Mouse (Mus musculus) T-helper 1 cell (primary cell): ENCODE results near the gene Sstr4.

Source experiments
- in situ Hi-C: fragments of 300-600 bp; cut with MboI, MseI; formaldehyde crosslinking; loops from one replicate; pipeline ENCODE4 v1.15.1; 2025; ENCODE audit warnings: high pct_unique_total_duplicates

The Sstr4 gene

DNA sequence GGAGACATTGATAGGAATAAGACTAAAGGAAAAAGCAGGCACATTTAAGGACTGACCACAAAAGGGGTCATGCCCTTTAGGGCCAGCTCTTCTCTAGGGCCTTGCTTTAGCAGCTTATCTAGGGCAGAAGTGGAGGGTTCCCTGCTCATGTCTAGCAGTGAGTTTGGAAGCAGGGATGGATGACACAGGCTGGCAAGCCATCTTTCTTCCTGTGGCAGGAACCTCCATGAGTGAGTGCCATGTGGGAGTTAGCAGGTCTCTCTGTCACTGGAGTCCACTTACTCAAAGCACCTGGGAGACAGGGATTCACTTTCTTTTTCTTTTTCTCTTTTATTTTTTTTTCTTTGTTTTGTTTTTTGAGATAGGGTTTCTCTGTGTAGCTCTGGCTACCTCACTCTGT lies 1.3 kb upstream of the Sstr4 start:
- in situ Hi-C loops = no loop called here

DNA sequence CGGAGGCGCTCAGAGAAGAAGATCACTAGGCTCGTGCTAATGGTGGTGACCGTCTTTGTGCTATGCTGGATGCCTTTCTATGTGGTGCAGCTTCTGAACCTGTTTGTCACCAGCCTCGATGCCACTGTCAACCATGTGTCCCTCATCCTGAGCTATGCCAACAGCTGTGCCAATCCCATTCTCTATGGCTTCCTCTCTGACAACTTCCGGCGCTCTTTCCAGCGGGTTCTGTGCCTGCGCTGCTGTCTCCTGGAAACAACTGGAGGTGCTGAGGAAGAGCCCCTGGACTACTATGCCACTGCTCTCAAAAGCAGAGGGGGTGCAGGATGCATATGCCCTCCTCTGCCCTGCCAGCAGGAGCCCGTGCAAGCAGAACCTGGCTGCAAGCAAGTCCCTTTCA lies 1.1 kb downstream of the Sstr4 start:
- in situ Hi-C loops = no loop called here

DNA sequence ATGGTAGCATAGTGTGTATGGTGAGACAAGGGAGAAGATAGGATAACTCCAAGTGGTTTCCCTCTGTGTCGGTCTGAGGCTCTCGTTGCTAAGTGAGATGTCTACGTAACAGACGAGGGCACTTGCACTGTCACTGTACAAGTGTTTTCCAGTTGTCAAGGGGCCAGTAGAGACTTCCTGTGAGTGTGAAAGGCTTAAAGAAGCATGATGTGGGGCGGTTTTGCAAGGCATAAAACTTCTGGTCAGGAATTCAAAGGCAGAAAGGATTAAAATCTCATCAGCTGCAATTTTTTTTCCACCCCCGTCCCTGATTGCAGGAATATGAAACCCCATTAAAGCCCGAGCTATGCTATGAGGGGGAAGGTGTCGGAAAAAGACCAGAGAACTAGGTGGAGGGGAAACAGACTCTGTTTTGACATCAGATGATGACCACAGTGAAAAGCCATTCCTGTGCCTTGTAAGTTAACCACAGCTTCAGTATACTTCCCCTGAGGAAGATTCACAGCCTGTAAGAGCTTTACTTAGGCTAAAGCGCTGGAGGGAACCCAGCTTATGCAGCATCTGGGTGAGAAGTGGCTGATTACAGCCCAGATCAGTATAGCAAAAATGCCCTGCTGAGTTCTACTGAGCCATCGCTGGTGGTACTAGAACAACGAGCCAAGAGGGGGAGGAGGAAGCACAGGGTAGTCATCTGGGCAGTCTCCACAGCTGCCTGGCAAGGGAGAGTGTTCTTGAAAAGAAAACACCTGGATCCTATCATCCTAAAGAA lies 2.1 kb downstream of the Sstr4 start:
- in situ Hi-C loops = no loop called here

DNA sequence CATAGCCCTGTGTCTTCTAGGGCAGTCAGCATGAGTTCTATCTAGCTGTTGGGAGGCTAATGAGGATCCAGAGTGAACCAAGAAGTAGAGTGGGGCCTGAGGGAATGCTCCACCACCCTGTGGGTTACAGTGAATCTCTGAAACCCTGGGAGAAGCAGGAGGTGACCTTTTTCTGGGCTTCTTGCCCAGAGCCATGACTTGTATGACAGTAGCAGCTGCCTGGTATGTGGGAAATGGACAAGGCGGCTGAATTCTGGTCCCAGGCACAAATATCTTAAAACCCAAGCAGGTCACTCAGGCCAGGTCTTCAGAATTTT lies 2.6 kb downstream of the Sstr4 start:
- in situ Hi-C loops = no loop called here

DNA sequence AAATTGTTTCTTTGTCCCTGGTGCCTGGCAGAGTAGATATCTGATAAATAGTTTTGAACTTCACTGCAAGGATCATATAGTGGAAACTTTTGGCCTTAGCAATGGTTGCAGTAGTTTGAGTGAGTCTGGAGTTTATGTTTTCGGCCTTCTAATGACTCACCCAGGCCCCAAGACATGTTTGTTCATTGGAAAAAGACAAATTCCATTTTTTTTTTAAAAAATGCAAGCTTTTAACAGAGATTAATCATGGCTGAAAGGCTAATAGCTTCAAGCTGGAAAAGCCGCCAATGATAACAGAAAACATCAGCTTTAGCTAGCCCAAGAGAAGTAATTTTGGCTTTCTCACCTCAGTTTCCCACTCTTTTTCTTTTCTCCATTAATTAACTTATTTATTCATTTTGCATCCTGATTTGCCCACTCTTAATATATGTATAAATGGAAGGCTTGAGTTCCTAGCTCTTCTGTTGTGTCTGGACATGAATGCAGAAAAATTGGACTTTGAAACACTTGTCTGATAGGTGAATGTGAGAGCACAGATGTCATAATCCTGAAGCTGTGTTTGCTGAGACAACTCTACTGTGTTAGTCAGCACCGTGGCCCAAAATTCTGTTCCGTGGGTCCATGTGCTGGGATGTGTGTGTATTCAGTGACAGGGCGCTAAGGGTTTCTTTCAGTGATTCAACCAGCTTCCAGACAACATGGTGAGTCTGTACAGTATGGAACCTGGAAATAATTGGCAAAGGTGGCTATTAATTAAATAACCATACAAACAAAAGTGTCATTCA lies 3.9 kb downstream of the Sstr4 start:
- in situ Hi-C loops = no loop called here

DNA sequence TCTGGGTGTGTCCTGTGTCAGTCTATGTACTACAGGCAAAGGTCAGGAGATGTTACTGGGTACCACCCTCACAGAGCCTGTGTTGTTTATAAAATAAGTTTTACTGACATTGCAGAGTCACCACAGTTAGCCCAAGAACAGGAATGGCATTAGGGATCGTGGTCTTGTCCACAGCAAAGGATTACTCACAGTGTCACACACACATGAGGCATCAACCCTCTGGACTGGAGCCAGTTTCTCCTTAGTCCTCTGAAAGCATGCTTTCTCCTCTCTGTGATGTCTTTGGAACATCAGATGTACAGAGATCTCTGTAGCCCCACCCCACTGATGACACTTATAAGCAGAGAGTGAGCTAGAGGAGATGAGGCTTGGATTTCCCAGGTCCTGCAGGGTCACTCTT lies 7.1 kb downstream of the Sstr4 start:
- in situ Hi-C loops = no loop called here

DNA sequence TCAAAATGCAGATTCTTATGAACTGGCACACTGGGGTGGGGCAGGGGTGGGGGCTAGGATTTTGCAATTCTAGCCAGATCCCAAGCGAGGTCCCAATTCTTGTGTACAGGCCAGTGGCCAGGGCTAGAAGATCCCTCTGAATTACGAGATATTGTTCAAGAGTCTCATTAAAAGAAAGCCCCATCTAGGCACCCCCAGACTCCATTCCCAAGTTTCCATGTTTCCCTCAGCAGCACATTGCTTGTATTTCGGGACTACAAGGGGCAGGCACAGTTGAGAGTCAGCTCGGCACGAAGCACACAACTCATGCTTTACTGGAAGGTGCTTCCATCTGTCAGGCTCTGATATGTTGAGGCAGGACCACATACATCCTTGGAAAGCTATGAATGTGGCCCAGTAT lies 9.8 kb downstream of the Sstr4 start:
- in situ Hi-C loops = no loop called here

DNA sequence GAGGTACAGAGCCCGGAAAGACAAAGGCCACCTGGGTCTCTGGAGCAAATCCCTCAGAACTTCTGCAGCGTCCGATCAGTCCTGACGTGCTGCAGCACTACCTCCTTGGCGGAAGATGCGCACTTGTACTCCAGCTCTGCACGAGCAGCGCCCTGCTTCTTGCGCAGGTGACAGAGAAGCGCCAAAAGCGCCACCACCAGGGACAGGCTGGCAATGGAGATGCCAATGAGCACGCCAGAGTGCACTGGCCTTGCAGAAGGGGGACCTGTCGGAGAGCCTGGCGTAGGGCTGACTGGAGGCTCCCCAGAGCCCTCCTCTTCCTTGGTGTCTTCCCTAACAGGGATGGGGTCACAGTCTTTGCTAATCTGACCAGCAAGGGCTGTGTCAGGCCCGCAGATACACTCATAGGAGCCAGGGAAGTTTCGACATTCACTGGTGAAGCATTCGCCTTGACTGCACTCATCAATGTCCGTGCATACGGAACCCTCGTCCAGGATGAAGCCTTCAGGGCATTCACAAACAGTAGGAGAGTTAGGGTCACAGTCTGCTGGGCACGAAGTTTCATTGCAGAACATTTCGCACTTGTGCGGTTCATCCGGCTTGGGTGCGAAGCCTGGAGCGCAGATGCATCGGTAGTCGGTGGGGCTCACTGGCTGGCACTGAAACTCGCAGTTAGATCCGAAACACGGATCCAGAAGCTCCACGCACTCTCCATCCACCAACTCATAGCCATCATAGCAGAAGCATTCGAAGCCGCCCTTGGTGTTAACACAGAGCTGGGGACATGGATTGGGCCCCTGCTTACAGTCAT lies 11.2 kb downstream of the Sstr4 start:
- in situ Hi-C loops = no loop called here

DNA sequence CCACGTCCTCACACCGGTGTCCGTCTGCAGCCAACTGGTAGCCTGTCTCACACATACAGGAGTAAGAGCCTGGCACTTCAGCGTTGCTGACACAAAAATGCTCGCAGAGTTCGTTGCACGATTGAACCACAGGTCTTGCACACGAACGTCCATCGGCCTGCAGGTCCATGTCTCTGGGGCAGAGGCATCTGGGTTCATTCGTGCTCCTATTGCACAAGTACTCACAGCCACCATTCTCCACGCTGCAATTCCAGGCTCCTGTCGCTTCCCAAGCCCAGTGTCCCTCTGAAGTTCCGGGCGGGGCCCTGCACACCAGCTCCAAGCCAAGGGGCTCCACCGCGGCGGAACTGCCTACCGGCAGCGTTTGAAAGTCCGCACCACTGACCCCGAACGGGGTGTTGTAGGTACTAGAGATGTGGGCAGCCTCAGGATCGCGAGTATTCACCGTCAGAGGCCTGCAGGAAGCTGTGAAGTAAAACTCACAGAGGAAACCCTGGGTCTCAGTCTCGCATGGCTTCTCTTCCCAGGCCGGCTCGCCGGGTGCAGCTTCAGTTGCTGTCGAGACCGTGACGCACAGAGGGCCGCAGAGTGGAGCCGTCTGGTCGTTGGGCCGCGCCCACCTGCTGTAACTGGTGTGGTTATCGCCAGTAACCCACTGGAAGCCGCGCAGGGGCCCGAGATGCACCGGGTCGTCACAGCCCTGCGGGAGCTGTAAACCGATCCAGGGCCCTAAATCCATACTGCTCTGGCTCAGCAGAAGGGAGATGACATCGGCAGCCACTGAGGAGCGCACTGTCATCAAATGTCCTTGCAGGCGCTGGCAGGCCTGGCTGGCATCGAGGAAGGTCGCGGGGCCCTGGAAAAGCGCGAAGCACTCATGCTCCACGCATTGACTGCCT lies 12.1 kb downstream of the Sstr4 start:
- in situ Hi-C loops = no loop called here

DNA sequence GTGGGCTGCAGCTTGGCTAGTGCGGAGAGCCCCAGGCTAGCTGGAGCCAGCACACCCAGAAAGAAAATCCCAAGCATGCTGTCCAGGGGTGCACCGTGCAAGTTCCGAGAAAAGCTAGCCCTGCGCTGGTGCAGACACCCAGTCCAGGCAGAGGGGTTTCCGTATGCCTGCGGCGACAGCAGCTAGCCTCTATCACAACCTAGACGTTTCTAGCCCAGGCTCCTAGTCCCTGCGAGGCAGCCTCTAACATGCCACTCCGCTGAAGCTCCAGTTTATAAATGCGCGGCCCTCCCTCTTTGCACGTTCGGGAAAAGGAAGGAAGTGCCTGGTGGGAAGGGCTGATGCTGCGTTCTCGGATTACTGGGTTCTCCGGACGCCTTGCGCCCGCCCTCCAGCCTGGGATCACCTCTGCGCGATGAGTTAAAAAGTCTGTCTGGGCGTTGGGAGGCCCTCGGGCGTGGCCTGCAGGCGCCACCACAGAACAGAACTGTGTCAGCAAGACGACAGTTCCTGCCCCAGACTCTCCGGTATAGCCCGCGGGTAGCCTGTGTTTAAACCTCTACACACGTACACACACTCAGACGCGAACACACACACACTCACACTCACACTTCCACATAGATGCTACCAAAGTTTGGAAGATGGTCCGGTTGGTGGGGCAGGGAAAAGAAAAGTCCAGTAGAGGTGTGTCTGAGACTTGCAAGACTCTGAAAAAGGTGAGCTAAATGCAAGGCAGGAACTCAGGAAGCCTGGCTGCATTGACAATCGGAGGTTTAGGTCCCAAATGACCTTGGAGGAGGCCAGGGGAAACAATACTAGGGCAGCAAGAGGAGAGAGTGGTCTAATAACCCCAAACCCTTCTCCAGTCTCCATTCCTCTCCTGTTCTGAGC lies 13.0 kb downstream of the Sstr4 start, which contains the start of gene Thbd:
Thbd (minus strand) TSS at position 319 of the 891 bp plus-strand sequence.
- in situ Hi-C loops = no loop called here

DNA sequence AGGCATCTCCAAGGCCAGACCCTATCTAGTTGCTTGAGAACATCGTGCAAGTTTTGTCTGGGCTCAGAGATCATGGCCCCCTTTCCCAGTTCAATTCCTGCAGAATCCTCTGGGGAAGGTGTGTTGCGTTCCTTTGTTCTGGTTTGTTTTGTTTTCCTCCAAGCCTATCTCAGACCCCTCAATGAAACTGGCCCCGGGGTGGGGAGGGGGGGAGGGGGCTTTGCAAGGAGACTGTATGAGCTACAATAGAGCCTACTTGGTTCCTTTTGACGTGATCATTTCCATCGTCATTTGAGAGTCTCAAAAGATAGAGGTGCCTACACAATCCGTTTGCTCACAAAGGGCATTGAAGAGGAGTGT lies 13.6 kb downstream of the Sstr4 start:
- in situ Hi-C loops = no loop called here

DNA sequence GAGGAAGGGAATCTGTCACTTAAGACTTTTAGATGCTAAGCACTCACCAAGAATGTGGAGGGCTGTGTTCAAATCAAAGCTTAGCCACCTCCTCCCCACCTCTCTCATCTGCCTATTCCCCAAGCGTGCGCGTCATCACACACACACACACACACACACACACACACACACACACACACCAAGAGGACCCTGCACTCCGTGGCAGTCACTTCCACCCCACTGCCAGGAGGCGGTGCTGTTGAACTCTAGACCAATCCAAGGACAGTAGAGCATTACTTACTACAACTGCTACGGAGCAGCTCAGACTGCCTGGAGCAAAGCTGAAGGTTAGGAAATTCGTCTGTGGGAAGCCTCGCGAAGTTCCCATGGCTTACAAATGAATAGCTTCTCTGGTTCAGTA lies 14.0 kb downstream of the Sstr4 start:
- in situ Hi-C loops = no loop called here

DNA sequence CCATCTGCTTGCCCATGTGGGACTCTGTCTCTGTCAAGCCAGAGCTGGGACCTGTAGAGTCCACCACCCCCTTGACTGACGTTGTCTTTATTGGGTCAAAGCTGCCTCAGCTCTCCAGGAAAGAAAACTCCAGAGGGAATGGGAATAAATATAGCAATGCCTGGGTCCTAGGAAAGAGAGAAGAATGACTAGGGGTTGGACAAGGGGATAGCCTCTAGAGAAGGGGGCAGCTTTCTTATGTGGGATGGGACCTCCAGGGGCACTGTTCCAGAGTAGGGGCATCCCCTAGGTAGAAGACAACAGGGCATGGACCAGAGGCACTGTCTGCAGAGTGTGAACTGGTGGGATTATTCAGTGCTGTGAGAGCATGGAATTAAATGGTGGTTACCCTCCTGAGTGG lies 14.7 kb downstream of the Sstr4 start:
- in situ Hi-C loops = no loop called here

DNA sequence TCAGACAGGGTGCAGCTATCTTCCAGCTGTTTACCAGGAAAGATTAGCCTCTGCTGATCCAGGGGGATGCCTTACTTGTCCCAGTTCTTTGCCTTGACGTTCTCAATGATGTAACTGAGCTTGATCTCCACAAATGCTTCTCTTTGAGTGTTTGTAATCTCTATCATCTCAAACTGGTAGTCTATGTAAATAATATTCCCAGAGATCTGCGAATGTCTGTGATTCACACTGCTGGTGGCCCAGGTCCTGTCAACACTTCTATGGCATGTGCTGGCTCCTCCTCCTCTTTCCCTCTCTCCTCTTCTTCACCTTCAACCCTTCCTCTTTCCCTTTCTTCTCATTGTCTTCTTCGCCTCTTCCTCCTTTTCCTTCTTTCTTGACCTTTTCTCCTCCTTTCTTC lies 24.0 kb downstream of the Sstr4 start:
- in situ Hi-C loops = no loop called here

DNA sequence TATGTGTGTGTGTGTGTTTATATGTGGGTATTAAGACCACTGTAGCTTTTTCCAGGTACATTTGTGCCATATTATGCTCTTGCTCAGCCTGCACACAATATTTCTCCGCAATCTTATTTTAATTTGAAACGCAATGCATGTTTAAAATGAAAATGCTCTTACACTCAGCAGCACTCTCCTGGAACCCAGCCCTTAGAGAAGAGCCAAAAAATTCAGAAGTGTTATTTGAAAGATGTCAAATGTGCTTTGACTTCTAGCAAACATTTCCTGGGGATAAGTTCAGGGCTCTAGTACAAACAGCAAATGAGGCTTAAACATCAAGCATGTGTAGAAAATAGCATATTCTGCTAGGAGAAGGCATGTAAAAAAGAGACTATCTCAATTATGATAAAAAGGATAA lies 24.6 kb downstream of the Sstr4 start:
- in situ Hi-C loops = no loop called here

DNA sequence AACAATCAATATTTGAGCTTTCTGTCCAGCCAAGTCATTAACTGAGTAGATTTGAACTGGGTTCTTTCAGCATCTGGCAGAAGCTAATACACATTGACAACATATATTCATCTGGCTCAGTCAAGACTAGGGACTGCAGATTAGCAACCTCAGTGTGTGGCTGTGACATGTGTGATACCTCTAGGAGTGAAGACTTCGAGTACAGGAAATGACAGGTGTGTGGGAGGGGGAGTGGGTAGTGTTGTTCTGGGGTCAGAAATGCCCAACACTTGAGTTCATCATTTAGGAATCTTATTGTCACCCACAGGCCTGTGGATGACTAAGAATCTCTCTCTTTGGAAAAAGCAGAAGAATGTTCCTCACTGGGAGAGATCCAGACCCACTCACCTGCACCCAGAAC lies 26.0 kb downstream of the Sstr4 start:
- in situ Hi-C loops = no loop called here

DNA sequence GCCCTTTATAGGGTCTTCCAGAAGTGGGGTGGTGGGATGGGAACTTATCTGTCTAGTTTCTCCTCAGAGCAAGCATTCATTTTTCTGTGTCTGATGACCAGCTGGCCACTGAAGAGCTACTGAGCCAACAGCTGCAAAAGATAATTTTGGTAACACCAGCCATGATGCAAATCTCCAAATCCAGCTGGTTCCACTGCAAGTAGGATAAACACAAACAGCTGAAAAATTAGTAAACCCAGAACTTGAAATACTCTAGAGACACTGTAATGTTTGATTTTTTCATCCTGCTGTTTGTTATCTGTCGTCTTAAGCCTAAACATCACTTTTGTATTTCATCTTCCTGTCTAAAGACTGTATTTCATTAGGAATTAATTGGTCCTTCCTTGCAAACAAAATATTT lies 26.6 kb downstream of the Sstr4 start:
- in situ Hi-C loops = no loop called here

DNA sequence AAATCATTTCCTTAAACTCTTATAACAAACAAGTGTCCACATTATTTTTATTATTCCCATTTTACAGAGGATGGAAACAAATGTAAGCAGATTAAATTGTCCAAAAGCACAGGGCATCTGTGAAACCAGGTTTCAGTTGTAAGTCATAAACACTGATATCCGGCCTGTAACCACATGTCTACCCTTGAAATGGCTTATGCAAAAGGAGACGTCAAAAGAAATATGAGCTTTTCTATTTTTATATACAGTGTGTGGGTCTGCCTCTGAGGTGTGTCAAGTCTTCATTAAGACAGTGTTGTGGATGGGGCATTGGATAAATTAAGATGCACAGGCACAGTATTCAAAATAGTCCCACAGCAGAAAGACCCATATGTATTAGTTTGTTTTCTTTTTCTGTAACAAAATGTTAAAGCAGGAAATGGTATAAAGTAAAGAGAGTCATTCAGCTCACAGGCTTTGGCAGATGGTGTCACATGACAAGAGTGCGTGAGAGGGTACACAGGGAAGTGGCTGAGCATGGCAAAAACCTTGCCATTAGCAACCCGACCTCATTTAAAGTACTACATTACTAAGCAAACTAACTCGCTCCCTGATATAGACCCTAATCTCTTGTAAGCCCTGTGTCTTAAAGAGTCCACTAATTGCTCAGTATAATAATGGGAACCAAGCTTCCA lies 30.7 kb downstream of the Sstr4 start:
- in situ Hi-C loops = no loop called here

DNA sequence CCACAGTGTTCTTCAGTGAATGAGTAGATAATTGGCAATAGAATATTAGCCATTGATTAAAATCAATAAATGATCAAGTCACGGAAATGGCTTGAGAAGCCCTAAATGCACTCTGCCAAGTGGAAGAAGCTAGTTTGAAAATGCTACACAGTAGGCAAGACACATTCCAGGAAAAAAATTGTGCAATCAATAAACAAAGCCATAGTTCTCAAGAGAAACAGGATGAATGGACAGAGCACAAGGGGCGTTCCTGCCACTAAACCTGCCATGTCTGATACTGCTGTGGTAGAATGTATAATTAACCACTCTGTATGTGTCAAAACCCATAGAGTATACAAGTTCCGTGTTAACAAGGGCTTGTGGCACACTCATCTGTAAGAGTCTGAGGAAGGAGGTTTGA lies 32.4 kb downstream of the Sstr4 start:
- in situ Hi-C loops = no loop called here

DNA sequence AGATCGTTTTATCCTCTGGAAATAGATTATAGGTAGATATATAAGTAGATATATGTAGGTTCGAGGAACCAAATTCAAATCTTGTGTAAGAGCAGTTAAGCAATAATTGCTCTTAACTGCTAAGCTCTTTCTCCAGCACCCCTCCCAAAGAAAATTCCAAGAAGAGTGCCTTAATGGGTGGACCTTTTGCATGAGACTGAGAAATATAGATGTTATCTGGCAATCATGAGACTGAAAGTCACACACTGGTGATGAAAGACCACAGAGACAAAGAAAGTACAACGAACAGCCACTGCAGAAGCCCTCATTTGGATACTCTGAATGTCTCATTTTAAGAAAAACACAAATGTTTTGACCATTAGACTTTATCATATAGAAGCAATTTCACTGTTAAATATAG lies 33.4 kb downstream of the Sstr4 start:
- in situ Hi-C loops = no loop called here
